Mouse (Mus musculus) CH12.LX (cell line): ENCODE results near the gene Ddx31.

Source experiments
- CTCF ChIP-seq, 2 experiments: IDR thresholded peaks in 1 of 2; conservative IDR thresholded peaks in 1 of 2; 2 replicates each; pipeline ENCODE4 v1.5.1; 2011 to 2012; ENCODE audit warnings: low read depth in 2 of 2, low read length in 2 of 2, improper control_type of control experiment in 1 of 2, inconsistent platforms in 1 of 2, mild to moderate bottlenecking in 1 of 2, moderate library complexity in 1 of 2
- MAX ChIP-seq: IDR thresholded peaks from 2 replicates; pipeline ENCODE4 v1.6.1; 2011; ENCODE audit warnings: low read length, improper control_type of control experiment
- POLR2A ChIP-seq: IDR thresholded peaks from 2 replicates; pipeline ENCODE4 v1.6.1; 2011; ENCODE audit warnings: low read depth, mild to moderate bottlenecking, improper control_type of control experiment, low read length
- POLR2AphosphoS2 ChIP-seq: IDR thresholded peaks from 2 replicates; pipeline ENCODE4 v1.6.1; 2011; ENCODE audit warnings: low read depth, low read length, improper control_type of control experiment
- RAD21 ChIP-seq: IDR thresholded peaks from 2 replicates; pipeline ENCODE4 v1.6.1; 2011; ENCODE audit warnings: low read depth, mild to moderate bottlenecking, low read length, improper control_type of control experiment, moderate library complexity
- RCOR1 ChIP-seq: conservative IDR thresholded peaks from 2 replicates; pipeline ENCODE4 v1.6.1; 2012; ENCODE audit warnings: low read depth, mild to moderate bottlenecking, inconsistent platforms, low read length, improper control_type of control experiment

DNA sequence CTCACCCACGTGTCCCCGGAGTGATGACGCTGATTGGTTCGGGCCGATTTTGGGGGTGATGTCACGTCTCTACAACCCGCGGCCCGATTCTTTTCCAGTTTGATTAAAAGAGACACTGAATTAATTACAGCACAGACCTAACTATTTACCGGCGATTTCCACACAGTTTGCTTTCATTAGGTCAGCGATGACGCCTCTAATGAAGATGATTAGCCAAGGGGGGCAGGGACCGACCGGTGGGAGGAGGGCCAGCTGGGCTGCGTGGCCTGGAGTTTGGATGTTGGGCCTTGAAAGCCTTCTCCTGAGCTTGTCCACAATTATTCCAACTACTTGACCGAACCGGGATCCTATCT lies 76.3 kb downstream of the Ddx31 start, which contains the start of gene Barhl1:
- TF ChIP-seq POLR2A (no peak), CTCF (conservative IDR thresholded peaks at IDR 0.05 in 1 of 2, IDR thresholded peaks at IDR 0.05 in 1 of 2; ENCODE audit: low read depth in 2 of 2, low read length in 2 of 2) (no peak), MAX (no peak), POLR2AphosphoS2 (no peak), RAD21 (no peak), RCOR1 (no peak)
